Mouse (Mus musculus) small intestine, adult 2 months (tissue): ENCODE results near the gene Lrrn4cl.

Source experiments
- CTCF ChIP-seq: fragments of 200-500 bp; IDR thresholded peaks from 2 replicates; pipeline ENCODE4 v1.5.1; 2012; ENCODE audit warnings: low read depth, mild to moderate bottlenecking, control low read depth, inconsistent platforms, low read length, moderate library complexity, mixed read lengths; ENCODE audit not compliant: insufficient replicate concordance, insufficient read length; ENCODE audit errors: extremely low read depth
- POLR2A ChIP-seq: fragments of 200-500 bp; IDR thresholded peaks from 2 replicates; pipeline ENCODE4 v1.6.1; 2012; ENCODE audit warnings: low read depth, mild to moderate bottlenecking, control low read depth, inconsistent platforms, low read length, moderate library complexity

DNA sequence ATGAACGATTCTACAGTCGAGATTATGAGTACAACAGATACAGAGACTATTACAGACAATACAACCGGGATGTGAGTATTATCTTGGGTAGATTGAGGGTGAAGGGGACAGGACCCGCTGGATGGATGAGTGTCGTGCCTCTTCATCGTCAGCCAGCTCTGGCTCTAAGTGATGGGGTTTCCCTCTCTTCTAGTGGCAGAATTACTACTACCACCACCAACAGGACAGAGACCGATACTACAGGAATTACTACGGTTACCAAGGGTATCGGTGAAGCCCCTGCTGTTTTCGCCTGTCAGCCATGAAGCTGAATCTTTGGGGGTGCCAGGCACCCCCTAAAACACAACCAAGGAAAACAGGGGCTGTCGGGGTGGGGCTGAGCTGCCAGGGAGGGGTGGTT lies 19.3 kb upstream of the Lrrn4cl start:
- no peak for TF ChIP-seq CTCF
- no peak for TF ChIP-seq POLR2A
